Mouse (Mus musculus): Measurements from ENCODE around the gene Zfp513. TPM values are rescaled to one million over a fixed set of nuclear protein-coding genes. Genes with fewer than 3 reads are reported as not detected.

The Zfp513 gene
- polyA plus RNA-seq, 1 experiment from 2014 or later: 5.1 TPM

- H3K9ac ChIP-seq (ENCODE audit: low read length): no peak overlapping the region
- H3K4me1 ChIP-seq (replicated peaks; ENCODE audit: control insufficient read depth, insufficient read depth, low read length): peaks cover 14% of the 10 kb centered on the region
- peaks cover 4% of the 10 kb centered on the region for H3K9me3 ChIP-seq (ENCODE audit: control insufficient read depth, low read length)
- no peak overlapping the region for H3K27ac ChIP-seq (ENCODE audit: low read depth)
- ATAC-seq (replicated peaks; ENCODE audit: low FRiP score, low TSS enrichment, low read depth) (no peak), DNase-seq (ENCODE audit: low spot score) (no peak)
- H3K36me3 ChIP-seq (ENCODE audit: control insufficient read depth, insufficient read depth, low read length): peaks cover 71% of the 10 kb centered on the region
- H3K27me3 ChIP-seq (replicated peaks; ENCODE audit: control insufficient read depth, insufficient read depth, low read length): no peaks in the 10 kb centered on the region
- no peak overlapping the region for H3K4me2 ChIP-seq (ENCODE audit: low read length)
- no peak overlapping the region for H3K4me3 ChIP-seq (ENCODE audit: low read depth, low read length)
- WGBS: 87% methylated on average over 2 of the region's 2 CpGs
Measured at GRCm38 (mm10) chr5:31203866-31204265, 1.8 kb upstream of the Zfp513 start.

- peaks cover 14% of the 10 kb centered on the region for H3K4me1 ChIP-seq (replicated peaks; ENCODE audit: control insufficient read depth, insufficient read depth, low read length)
- peaks cover 79% of the 10 kb centered on the region for H3K36me3 ChIP-seq (ENCODE audit: control insufficient read depth, insufficient read depth, low read length)
- no peak overlapping the region for H3K9ac ChIP-seq (ENCODE audit: low read length)
- H3K27me3 ChIP-seq (replicated peaks; ENCODE audit: control insufficient read depth, insufficient read depth, low read length): no peaks in the 10 kb centered on the region
- H3K4me3 ChIP-seq (ENCODE audit: low read depth, low read length): peak overlapping the region; percentile 55
- peak overlapping the region; percentile 56 for H3K4me2 ChIP-seq (ENCODE audit: low read length)
- ATAC-seq (replicated peaks; ENCODE audit: low FRiP score, low TSS enrichment, low read depth) (no peak), DNase-seq (ENCODE audit: low spot score) (no peak)
- H3K9me3 ChIP-seq (ENCODE audit: control insufficient read depth, low read length): peaks cover 4% of the 10 kb centered on the region
- H3K27ac ChIP-seq (ENCODE audit: low read depth): peak overlapping the region; percentile 60; the same call in 1 of the 2 replicates
- 88% methylated on average over 7 of the region's 7 CpGs for WGBS
Measured at GRCm38 (mm10) chr5:31202933-31203332, 830 bp upstream of the Zfp513 start.

DNA sequence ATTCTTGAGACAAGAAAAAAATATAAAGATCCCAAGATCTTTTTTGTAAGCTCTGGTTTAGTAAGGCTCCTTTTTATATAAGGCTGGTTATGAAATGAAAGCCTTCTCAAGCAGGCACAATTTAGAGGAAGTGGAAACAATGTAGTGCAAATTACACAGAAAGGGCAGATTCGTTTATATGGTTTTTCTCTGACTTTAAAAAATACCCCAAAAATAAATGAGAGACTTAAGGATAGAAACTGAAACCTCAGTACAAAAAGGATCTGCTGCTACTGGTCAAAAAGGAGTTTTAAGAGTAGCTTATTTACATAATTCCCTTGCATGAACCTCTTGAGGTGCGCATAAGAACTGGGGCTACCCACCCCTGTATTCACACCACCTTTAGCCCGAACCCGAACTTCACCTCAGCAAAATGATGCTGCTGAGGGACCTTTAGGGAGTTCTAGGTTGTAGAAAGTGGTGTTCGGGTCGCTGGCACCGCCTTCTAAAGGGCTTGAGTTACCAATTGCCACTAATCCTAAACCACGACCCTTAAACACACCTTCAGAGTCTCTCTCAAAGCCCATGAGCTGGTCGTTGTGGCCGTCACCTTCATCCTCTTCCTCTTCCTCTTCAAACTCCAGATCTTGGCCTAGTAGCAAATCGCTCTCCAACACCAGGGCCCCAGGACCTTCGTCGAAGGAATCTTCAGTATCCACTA is 911 bp downstream of the Zfp513 start:
- DNase-seq (ENCODE audit: low spot score): peak; percentile 58
- 18% methylated on average over 13 of the region's 13 CpGs for WGBS
- Histone ChIP-seq H3K9me3 (ENCODE audit: control insufficient read depth, low read length) (peaks cover 4% of the 10 kb centered on the region), H3K9ac (ENCODE audit: low read length) (peak overlapping the region; percentile 76), H3K4me1 (replicated peaks; ENCODE audit: control insufficient read depth, insufficient read depth, low read length) (peaks cover 14% of the 10 kb centered on the region), H3K4me2 (ENCODE audit: low read length) (peak overlapping the region; percentile 64), H3K27me3 (replicated peaks; ENCODE audit: control insufficient read depth, insufficient read depth, low read length) (no peaks in the 10 kb centered on the region), H3K4me3 (ENCODE audit: low read depth, low read length) (peak overlapping the region; percentile 55), H3K36me3 (ENCODE audit: control insufficient read depth, insufficient read depth, low read length) (peaks cover 80% of the 10 kb centered on the region), H3K27ac (ENCODE audit: low read depth) (peak overlapping the region; percentile 49; the same call in 1 of the 2 replicates)
- ATAC-seq (replicated peaks; ENCODE audit: low FRiP score, low TSS enrichment, low read depth): no peak

- peaks cover 4% of the 10 kb centered on the region for H3K9me3 ChIP-seq (ENCODE audit: control insufficient read depth, low read length)
- WGBS: 91% methylated on average over 27 of the region's 27 CpGs
- H3K36me3 ChIP-seq (ENCODE audit: control insufficient read depth, insufficient read depth, low read length): peaks cover 80% of the 10 kb centered on the region
- H3K4me2 ChIP-seq (ENCODE audit: low read length): no peak overlapping the region
- no peak for ATAC-seq (replicated peaks; ENCODE audit: low FRiP score, low TSS enrichment, low read depth)
- H3K27ac ChIP-seq (ENCODE audit: low read depth): no peak overlapping the region
- no peak overlapping the region for H3K4me3 ChIP-seq (ENCODE audit: low read depth, low read length)
- peaks cover 14% of the 10 kb centered on the region for H3K4me1 ChIP-seq (replicated peaks; ENCODE audit: control insufficient read depth, insufficient read depth, low read length)
- peak; percentile 53 for DNase-seq (ENCODE audit: low spot score)
- no peak overlapping the region; the same call in 1 of the 2 replicates for H3K9ac ChIP-seq (ENCODE audit: low read length)
- no peaks in the 10 kb centered on the region for H3K27me3 ChIP-seq (replicated peaks; ENCODE audit: control insufficient read depth, insufficient read depth, low read length)
Measured at GRCm38 (mm10) chr5:31200327-31200768, 1.8 kb downstream of the Zfp513 start.

DNA sequence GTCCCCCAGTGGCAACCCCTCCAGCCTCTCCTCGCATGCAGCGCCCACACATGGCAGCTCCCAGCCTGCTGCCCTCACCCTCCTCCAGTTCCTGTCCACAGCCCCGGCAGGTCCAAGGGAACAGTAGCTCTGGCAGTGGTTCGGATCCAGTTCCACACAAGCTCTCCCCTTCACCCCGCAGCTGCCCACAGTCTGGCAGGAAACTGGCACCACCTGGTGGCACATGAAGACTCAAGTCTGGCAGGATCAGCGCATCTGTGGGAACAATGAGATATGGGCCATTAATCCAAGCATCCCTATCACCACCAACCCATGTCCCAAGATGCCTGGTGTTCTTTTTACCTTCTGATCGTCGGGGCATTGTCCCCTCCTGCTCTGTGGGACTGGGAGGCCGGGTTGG is 2.2 kb downstream of the Zfp513 start:
- no peak overlapping the region for H3K27ac ChIP-seq (ENCODE audit: low read depth)

DNA sequence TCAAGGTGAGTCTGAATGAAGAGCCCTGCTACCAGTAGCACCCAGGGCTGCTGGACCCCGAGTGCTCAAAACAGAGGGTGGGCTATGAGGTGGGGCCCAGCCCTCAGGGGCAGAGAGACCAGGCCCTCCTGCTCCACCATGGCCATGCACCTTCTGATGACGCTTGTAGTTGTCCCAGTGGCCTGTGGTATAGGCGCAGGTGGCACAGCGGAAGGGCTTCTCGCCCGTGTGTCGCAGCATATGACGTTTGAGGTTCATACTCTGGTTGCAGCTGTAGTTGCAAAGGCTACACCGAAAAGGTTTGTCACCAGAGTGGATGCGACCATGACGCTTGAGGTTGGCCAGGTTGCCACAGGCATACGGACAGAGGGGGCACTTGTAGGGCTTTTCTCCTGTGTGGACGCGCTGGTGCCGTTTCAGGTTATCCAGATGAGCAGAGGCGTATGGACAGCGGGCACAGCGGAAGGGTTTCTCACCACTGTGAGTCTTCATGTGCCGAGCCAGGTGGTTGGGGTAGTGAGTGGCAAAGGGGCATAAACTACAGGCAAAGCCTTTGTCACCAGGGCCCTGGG is 2.7 kb downstream of the Zfp513 start:
- WGBS: 91% methylated on average over 19 of the region's 19 CpGs
- Histone ChIP-seq H3K4me1 (replicated peaks; ENCODE audit: control insufficient read depth, insufficient read depth, low read length) (peaks cover 17% of the 10 kb centered on the region), H3K4me3 (ENCODE audit: low read depth, low read length) (no peak overlapping the region), H3K4me2 (ENCODE audit: low read length) (no peak overlapping the region), H3K27ac (ENCODE audit: low read depth) (no peak overlapping the region), H3K9ac (ENCODE audit: low read length) (no peak overlapping the region), H3K9me3 (ENCODE audit: control insufficient read depth, low read length) (peaks cover 4% of the 10 kb centered on the region), H3K36me3 (ENCODE audit: control insufficient read depth, insufficient read depth, low read length) (peaks cover 79% of the 10 kb centered on the region), H3K27me3 (replicated peaks; ENCODE audit: control insufficient read depth, insufficient read depth, low read length) (no peaks in the 10 kb centered on the region)
- DNase-seq (ENCODE audit: low spot score): peak; percentile 49
- no peak for ATAC-seq (replicated peaks; ENCODE audit: low FRiP score, low TSS enrichment, low read depth)

More for the DNA sequence above, 2.2 kb downstream of the Zfp513 start:
- Histone ChIP-seq H3K4me1 (replicated peaks; ENCODE audit: control insufficient read depth, insufficient read depth, low read length) (peaks cover 14% of the 10 kb centered on the region), H3K4me3 (ENCODE audit: low read depth, low read length) (no peak overlapping the region), H3K9ac (ENCODE audit: low read length) (no peak overlapping the region), H3K4me2 (ENCODE audit: low read length) (no peak overlapping the region), H3K36me3 (ENCODE audit: control insufficient read depth, insufficient read depth, low read length) (peaks cover 80% of the 10 kb centered on the region), H3K9me3 (ENCODE audit: control insufficient read depth, low read length) (peaks cover 4% of the 10 kb centered on the region), H3K27me3 (replicated peaks; ENCODE audit: control insufficient read depth, insufficient read depth, low read length) (no peaks in the 10 kb centered on the region)
- DNase-seq (ENCODE audit: low spot score): peak; percentile 52
- WGBS: 89% methylated on average over 9 of the region's 9 CpGs
- ATAC-seq (replicated peaks; ENCODE audit: low FRiP score, low TSS enrichment, low read depth): no peak

GRCm38 (mm10) chr5:31198616-31199320 is 3.3 kb downstream of the Zfp513 start:
- peaks cover 22% of the 10 kb centered on the region for H3K4me1 ChIP-seq (replicated peaks; ENCODE audit: control insufficient read depth, insufficient read depth, low read length)
- no peak overlapping the region for H3K4me3 ChIP-seq (ENCODE audit: low read depth, low read length)
- peaks cover 4% of the 10 kb centered on the region for H3K9me3 ChIP-seq (ENCODE audit: control insufficient read depth, low read length)
- ATAC-seq (replicated peaks; ENCODE audit: low FRiP score, low TSS enrichment, low read depth) (no peak), DNase-seq (ENCODE audit: low spot score) (peak; percentile 52)
- H3K27me3 ChIP-seq (replicated peaks; ENCODE audit: control insufficient read depth, insufficient read depth, low read length): no peaks in the 10 kb centered on the region
- H3K27ac ChIP-seq (ENCODE audit: low read depth): no peak overlapping the region
- H3K4me2 ChIP-seq (ENCODE audit: low read length): no peak overlapping the region
- 85% methylated on average over 5 of the region's 5 CpGs for whole genome bisulfite sequencing
- no peak overlapping the region for H3K9ac ChIP-seq (ENCODE audit: low read length)
- peaks cover 73% of the 10 kb centered on the region for H3K36me3 ChIP-seq (ENCODE audit: control insufficient read depth, insufficient read depth, low read length)

DNA sequence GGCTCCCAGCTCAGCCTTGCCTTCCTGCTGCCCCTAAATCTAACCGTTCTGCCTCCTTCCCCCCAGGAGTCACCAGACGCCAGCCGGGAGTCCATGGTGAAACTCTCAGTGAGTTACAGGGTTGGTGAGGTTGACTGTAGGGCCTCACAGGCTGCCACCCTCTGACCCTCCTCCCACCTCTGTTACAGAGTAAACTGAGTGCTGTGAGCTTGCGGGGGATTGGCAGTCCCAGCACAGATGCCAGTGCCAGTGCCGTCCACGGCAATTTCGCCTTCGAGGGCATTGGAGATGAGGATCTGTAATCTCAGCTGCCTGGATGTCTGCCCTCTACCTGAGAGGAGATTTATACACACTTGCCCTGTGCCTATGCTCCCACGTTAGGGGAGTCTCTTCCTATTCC is 3.9 kb downstream of the Zfp513 start:
- H3K36me3 ChIP-seq (ENCODE audit: control insufficient read depth, insufficient read depth, low read length): peaks cover 67% of the 10 kb centered on the region
- H3K9me3 ChIP-seq (ENCODE audit: control insufficient read depth, low read length): peaks cover 4% of the 10 kb centered on the region
- no peak overlapping the region for H3K27ac ChIP-seq (ENCODE audit: low read depth)
- ATAC-seq (replicated peaks; ENCODE audit: low FRiP score, low TSS enrichment, low read depth): no peak
- no peaks in the 10 kb centered on the region for H3K27me3 ChIP-seq (replicated peaks; ENCODE audit: control insufficient read depth, insufficient read depth, low read length)
- WGBS: 79% methylated on average over 9 of the region's 9 CpGs
- no peak overlapping the region for H3K4me2 ChIP-seq (ENCODE audit: low read length)
- H3K9ac ChIP-seq (ENCODE audit: low read length): no peak overlapping the region
- no peak overlapping the region for H3K4me3 ChIP-seq (ENCODE audit: low read depth, low read length)
- H3K4me1 ChIP-seq (replicated peaks; ENCODE audit: control insufficient read depth, insufficient read depth, low read length): peaks cover 22% of the 10 kb centered on the region
- DNase-seq (ENCODE audit: low spot score): no peak
